Mouse (Mus musculus) ovary, postnatal 36 days (tissue): ENCODE measurements at regions not wholly inside any gene's neighbourhood (a gene's known extent, or its start where the extent isn't known, plus 50 kb on each side); places are given as distances from the start of the nearest gene placed in this dataset.

ENCODE experiments used
- DNase-seq: peaks from one replicate; pipeline ENCODE4 v3.0.0; 2022; ENCODE audit warnings: low spot score, mixed read lengths

DNA sequence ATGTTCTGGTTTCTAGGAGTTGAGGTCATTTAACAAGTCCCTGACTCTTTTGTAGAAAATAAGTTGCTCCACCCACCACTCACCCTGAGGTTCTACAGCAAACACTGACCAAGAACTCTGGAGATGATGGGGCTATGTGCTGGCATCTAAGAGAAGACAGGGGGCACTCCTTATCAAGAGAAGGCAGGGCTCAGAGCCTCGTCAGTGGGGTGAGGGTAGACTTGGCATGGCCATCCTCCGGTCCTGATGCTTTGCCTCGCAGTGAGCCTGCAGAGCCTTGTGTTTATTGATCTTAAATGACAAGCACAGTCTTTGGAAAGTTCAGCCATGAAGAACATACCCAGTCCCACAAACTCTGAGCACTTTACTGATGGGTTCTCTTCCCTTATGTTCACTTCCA is 370.1 kb upstream of the 3110018I06Rik start:
- no peak for DNase-seq

DNA sequence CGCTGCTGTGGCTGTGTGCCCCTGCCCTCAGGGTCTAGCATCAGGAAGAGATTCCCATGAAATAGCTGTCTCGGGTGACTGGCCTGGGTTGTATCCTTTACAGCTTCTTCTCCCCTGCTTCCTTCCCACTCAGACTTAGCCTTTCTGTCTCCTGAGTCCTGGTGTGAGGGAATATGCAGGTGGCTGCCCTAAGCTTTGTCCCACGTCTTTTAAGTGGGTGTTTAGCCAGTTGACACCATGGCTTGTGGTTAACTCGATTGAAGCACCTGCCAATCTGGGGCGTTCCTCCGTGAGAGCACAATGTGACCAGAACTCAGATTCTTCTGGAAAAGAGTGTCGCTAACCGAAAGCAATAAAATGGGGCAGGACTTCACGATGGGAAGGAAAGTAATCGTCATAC is 369.4 kb upstream of the 3110018I06Rik start:
- no peak for DNase-seq

DNA sequence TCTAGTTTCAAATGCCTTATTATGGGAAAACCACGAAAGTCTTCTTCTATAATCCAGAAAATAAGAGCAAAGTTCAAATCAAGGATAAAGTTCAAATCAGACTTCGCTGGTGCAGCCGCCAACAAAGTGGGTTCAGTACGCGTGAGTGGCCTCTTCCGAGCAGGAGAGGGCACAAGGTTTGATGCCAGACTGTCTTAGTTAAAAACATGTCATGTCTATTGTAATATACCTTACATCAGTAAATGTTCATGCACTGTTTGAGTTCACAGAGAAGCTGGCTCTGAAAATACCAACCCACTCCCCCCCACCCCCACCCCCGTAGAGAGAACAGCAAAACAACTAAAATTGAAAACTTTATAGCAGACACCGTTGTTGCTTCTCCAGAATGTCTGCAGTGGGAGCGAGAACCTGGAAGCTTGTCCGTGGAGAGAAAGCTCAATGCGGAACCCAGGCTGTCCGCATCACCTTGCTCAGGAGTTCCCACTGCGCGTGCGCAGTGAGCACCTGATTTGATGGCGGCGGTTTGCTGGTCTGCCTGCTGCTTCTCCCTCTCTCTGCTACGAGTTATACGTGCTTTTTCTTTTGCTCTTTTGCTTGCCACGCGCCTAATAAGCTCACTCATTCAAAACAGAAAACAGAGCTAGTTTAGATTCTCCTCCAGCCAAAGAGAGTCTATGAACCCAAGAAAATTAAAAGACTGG is 367.8 kb upstream of the 3110018I06Rik start:
- no peak for DNase-seq

DNA sequence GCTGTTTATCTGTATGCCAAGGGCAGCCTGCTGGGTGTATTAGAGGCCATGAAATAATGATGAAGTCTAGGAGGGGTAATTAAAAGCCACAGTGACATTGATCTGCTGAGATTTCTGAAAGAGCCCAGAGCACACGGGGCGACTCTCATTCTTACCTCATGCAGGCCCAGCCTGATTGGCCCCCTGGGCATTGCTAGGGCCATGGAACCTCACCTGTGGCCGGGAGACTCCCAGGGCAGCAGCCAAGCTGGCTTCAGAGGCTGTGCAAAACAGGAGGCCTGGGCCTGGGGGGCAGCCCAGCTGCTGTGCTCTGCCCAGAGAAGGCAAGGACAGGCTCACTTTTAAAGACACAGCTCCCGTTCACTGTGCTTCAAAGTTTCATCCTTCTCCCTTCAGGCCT is 366.4 kb upstream of the 3110018I06Rik start:
- DNase-seq, result no peak

DNA sequence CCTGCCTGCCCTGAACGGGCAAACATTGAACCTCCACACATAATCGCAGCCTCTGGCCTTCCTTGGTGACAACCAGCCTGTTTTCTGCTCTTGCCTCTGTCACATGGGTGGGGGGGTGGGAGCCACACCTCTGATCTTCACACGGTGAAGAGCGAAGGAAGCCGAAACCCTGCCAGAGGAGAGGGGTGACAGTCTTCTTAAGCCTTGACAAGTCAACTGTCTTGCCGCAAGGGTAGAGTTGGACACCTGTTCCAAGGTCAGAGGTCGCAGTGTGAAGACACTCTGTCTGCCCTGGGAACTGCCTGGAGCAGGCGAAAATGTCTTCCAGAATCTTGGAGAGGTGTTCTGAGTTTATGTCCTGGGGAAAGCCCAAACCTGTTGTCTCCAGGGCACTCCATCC is 364.8 kb upstream of the 3110018I06Rik start:
- DNase-seq, result no peak

DNA sequence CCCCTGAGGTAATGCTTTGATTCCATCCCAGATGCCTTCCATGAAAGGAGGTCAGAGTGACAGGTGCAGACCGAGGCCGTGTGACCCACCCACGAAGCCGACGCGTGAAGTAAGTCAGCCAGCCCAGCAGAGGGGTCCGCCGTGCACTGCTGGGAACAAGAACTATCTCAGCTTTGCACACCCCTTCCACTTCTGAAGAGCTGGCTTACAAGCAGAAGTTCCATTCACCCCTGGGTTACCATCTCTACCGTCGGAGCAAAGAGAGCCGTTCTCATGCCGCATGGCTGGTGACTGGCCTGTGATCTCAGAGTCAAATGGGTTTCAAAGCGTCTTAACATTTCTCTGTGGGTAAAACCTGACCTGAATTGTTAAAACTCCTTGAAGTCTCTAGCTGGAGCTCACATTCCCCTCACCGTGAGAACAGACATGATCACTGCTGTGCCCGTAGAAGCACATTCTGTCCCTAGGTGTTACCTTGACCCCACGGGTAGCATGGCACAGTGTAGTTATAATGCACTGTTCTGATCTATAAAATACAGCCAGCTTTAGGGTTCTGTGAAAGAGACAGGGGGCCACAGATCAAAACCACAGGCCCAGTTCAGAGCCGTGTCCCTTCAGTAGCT is 364.1 kb upstream of the 3110018I06Rik start:
- no peak for DNase-seq

DNA sequence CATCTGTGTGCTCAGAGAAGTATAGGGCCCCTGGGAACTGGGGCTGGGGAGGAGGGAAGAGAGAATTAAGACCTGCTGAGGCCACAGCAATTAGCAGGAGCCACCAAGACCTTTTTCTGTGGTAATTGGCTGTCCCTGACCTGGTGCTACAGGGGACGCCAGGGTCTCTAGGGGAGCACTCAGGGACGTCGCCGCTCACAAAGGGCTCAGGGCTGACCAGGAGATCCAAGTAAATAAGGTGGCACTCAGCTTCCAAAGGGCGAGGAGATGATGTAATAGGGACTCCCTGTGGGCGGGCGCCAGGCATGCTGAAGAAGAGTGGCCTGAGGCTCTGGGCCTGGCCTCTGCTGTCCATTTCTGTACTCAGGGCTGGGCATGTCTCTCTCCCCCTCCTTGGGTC is 363.2 kb upstream of the 3110018I06Rik start:
- no peak for DNase-seq

DNA sequence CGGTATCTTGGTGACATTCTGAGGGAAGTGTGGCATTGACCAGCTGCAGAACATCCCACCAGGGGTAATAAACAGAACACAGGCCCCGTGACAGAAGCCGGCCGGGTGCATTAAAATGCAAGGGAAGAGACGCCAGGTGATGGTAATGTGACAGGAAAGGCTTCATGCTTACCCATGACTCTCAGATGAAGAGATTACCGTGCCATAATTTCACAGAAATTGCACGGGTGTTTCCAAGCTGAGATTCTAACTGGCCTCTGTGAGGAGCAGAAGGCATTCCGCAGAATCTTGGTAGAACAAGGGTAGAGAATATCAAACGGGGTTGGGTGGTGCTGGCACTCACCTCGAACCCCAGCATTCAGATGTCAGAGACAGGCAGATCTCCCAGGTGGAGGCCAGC is 362.4 kb upstream of the 3110018I06Rik start:
- DNase-seq, result no peak

DNA sequence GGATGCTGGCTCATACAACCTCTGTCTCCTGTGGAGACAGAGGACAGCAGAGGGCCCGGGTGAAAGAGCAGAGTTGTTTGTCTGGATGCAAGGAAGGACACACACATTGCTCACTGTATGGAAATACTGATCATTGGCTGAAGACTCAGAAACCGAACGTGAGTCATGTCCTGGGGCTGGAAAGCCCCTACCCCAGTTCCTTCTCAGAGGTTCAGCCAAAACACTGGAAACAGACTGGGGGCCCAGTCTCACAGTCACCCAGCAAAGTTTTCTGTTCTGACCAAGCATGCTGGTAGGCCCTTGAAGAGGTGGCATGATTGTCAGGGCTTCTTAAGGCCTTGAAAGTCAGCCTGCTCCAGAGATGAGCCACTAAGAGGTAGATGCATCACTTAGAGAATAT is 360.8 kb upstream of the 3110018I06Rik start:
- DNase-seq, result no peak

DNA sequence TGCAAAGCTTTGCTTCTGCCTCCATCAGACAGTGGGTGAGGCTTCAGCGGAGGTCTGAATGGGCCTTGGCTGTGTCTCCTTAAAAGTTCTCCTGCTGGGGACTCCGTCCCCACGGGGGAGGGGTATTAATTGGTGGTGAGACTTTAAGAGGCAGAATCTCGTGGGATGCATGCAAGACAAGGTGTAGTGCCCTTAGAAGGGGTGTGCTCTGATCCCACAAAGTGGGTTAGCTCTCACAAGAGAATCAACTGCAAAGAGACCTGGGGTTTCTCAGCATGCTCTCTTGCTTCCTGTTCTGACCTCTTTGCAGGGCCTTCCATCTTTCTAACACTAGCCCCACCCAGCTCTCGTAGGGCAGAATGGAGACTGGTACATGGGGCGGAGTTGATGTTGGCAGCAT is 359.2 kb upstream of the 3110018I06Rik start:
- no peak for DNase-seq

DNA sequence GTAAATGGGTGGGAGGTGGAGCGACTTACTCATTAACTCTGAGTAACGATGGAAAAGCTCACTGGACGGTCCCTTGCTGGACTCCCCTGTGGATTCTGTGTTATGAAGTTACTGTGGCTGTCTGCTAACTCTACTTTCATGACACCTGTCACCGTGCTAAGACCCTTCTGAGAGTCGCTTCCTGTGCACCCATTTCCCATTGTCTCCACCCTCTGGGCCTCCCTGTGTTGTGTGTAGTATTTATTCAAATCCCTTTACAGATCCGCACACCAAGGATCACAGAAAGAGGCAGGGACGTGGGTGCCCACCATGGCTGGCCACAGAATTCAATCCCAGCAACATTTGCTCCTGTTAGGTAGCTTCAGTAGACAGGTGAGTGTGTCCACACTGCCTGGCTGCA is 357.1 kb upstream of the 3110018I06Rik start:
- DNase-seq, result no peak

DNA sequence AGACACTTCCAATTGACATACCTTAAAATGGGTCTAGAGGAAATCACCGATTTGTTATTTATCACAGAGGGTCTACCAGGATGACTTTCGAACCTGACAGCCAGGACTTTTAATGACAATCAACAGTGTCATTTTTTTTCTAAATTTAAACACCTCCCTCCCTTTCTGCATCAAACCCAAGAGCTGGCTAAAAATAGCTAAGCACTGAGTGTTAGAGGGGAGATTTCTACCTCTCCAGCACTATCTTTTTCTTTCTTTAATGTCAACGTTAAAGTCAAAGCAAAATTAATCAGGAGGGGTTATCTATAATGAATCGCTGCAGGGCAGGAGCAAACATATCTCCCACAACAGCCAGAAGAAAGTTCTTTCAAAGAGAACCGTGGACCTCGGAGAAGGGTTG is 356.6 kb upstream of the 3110018I06Rik start:
- no peak for DNase-seq

DNA sequence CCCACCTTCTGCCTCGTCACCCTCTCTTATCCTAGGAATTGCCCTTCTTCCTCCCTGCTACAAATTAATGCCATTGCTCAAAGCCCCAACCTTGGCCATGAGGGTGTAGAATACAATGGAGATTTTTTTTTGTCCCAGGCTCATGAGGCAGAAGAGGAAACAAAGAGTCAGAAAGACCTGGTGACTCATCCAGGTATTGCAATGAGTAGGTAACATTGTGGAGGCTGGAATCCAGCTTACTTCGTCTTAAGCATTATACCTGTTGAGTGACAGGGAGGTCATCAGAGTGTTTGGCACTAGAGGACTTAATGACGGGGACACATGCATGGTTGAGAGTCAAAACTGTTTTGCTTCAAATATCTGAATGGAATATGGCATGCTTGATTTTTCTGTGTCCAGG is 355.9 kb upstream of the 3110018I06Rik start:
- DNase-seq, result no peak

DNA sequence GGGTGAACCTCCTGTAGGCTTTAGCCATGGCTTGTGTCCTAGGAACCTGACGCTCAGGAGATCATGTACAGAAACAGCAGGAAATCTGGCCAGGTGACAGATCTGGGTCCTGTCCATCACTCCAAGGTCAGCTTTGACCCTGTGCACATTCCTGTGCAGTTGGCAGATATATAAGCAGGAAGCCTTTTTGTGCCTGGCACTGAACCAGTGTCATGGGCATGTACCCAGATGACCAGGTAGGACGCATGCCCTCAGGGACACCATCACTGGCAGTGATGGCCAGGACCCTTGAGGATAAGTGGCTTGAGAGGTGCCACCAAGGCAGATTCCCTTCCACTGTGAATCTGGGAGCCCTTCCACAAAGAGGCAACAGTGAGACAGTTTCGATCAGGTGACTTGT is 354.1 kb upstream of the 3110018I06Rik start:
- no peak for DNase-seq

DNA sequence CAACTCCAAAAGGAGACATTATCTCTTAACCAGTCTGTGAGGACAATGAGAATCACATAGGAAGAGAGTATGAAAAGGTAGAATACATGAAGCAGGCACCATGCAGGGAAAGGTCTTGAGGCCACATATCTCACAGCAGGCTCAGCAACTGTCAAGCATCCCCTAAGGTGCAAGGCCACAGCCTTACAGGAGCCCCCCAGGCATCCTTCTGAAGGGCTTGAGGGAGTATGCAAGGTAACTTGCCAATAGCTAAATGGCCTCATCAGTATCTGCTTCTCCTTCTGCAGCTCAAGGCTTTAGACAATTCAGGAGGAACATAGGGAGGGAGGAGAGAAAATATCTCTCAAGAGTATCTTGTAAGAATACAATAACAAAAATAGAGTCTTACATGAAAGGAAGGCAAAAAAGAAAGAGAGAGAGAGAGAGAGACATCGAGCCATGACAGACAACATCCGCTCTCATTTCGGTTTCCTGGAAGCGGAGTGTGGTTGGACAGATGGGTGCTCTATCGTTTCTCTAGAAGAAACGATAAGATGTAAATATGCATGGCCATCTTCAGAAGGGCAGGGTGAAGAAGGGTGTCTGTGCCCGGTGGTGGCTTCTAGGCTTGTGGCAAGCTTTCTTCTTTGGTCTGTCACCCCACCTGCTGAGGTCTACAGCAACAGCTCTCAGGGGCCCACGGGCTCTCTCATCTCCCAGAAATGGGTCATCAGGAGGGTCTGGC is 349.6 kb upstream of the 3110018I06Rik start:
- no peak for DNase-seq

DNA sequence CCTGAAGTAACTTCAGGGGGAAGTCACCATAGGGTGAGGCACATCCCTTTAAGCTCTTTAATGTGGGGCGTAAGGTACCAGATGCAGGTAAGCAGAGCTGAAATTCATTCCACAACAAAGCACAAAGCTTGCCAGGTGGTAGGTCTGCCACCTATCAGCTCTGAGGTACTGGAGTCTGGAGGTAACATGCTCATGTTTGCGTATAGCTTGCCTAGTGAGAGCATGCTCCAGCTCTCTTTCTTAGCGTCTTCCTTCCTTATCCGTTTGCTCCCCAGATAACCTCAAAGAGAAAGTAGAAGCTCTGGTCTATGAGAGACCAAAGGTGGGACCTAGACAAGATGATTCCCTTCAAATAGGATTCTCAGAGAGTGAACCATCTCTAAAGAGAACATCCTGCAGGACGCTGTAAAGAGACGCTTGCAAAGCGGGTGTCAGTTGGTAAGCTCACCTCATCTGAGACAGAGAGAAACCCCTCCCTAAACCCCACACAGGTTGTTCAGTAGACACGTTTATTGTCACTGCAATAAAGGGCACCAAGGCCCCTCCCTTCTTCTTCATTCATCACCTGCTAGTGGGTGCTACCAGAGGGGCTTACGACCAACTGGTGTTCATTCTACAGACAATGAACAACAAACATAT is 347.4 kb upstream of the 3110018I06Rik start:
- no peak for DNase-seq

DNA sequence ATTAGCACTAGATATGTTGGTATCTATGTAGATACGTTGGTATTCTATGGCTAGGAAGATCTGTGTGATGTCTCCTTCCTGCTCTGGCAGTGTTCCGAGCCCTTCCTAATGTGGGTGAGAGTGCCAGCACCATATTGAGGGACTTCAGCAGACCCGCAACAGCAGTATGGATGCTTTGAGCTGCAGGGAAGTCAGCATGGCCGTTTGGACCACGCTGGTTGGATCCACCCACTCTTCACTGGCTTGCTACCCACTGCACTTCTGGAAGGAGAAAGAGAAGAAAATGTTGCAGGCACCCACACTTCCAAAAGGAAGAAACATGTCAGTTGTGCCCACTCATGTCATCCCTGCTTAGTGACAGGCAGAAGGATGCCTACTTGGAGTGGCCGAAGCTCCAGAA is 346.2 kb upstream of the 3110018I06Rik start:
- no peak for DNase-seq

DNA sequence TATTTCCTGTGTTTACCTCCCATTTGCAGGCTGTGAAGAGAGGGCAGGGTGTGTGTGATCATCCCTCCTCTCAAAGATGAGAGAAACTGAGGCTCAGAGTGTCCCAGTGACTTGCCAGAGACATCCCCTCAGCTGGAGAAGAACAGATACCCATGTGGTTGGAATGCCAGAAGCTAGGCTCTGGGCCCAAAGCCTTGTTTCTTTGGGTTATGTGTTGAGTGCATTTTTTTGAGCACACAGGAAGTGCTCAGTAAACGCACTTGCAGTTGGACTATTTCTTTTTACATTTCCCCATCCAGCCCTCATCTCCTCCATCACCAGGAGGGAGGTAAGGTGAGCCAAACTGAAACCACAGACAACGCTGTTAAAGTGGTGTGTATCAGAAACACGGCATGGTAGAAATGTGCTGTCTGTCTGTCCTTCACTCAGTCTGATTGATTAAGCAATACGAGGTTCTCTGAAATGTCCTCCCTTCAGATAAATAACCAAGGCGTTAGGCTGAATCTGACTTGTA is 341.8 kb upstream of the 3110018I06Rik start:
- DNase-seq, result no peak

DNA sequence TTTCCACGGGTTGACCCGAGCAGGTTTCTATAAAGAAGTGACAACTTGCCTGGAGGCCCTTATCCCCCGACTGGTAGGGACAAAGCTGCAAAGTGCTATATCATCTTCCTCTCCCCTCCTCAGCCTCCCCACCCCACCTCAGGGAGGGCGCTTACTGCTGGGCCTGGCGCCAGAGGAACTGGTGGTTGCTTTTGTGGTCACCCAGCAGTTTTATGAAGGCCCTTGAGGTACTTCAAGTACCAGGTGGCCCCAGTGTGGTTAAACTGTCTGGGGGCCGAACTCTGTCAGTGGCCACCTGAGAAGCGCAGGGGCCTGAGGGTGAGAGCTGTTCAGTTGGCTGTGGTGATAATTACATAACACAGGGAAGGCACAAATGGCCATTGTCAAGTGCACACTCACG is 340.0 kb upstream of the 3110018I06Rik start:
- DNase-seq, result no peak

DNA sequence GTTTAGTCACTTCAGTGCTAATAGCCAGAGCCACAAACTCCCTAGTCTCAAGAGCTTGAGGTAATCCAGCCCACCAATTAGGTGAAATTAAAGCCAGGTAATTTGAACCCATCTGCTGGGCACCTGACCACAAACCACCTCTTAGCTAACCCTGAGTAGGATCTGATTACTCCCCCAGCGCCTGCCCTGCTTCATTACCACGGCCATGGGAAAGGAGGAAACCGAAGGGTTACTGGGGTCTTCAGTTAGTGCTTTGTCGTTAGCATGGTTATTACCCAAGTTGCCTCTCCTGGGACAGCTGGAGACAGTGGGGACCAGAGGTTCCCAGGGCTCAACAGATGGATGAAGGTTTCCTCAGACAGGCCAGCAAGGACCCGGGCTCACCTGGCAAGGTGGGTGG is 337.3 kb upstream of the 3110018I06Rik start:
- no peak for DNase-seq

DNA sequence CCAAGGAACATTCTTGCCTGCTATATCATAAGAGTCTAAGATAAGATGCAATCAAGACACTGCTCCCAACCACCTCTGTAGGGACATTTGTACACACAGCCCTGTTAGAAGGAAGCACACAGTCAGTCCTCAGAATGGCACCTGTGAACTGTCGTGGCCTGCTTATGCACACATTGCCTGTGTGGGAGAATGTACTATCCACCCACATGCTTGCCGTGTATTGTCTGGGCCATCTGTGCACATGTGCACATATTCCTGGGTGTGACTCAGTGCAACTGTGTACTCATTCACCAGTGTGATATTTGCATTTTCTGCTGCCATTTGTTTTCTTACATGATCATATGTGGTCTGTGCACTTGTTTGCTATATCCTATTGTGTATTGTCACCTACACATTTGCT is 333.8 kb upstream of the 3110018I06Rik start:
- no peak for DNase-seq

DNA sequence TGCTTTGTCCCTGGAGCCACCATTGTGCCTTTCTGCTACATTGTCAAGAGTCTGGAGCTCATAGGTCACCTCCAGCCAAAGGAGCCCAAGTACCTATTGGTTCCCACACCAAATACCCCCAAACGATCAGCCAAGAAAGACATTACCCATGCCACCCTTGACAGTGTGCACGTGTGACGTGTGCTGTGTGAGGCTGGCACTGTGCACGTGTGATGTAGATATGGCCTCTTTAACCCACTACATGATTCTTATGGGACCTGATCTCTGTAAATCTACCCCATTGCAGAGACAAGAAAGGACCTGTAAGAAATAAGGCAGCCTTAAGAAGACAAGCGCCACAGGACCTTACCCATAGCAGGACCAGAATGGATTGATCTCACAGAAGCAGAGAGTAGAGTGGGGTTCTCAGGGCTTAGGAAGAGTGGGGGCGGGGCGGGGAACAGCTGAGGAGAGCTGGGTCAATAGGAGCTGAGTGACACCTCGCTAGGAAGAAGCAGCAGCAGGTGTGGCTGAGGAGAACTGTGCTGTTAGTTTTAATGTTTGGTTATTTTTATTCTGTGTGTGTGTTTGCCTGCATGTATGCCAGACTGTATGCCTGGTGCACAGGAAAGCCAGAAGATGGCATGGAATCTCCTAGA is 331.5 kb upstream of the 3110018I06Rik start:
- no peak for DNase-seq
